Mouse (Mus musculus) thymus, adult 2 months (tissue): Measurements from ENCODE around the gene AU040320.

Experiments used
- CTCF ChIP-seq: fragments of 200-500 bp; IDR thresholded peaks from 2 replicates; pipeline ENCODE4 v1.5.1; 2012; ENCODE audit warnings: mild to moderate bottlenecking, control low read depth, low read length, moderate library complexity, borderline replicate concordance; ENCODE audit not compliant: control insufficient read depth, poor library complexity, insufficient read depth; ENCODE audit errors: extremely low read depth
- POLR2A ChIP-seq: fragments of 200-500 bp; IDR thresholded peaks from 2 replicates; pipeline ENCODE4 v1.6.1; 2012; ENCODE audit warnings: mild to moderate bottlenecking, low read length, control low read depth, moderate library complexity; ENCODE audit not compliant: control insufficient read depth, poor library complexity, insufficient read depth; ENCODE audit errors: extremely low read depth

GRCm38 (mm10) chr4:126823917-126824316 lies 70.6 kb downstream of the AU040320 start:
- TF ChIP-seq CTCF (no peak), POLR2A (no peak)
